Mouse (Mus musculus) intestine, embryonic 16.5 days (tissue): ENCODE data around the gene Ift88. TPM values are rescaled to one million over a fixed set of nuclear protein-coding genes. Genes with fewer than 3 reads are reported as not detected.

ENCODE experiments used
- ATAC-seq: fragments of 200-750 bp; cut with Nextera tagmentation; 2 replicates; pipeline ENCODE4 v1.8.0; 2017; ENCODE audit warnings: moderate TSS enrichment, moderate library complexity
- H3K27ac ChIP-seq: fragments of 300-500 bp; sonication (generic); 2 replicates; pipeline ENCODE4 v1.5.1; 2014; ENCODE audit warnings: mild to moderate bottlenecking, low read length
- H3K27me3 ChIP-seq: fragments of 300-500 bp; sonication (generic); replicated peaks from 2 replicates; pipeline ENCODE4 v1.6.1; 2014; ENCODE audit warnings: low read length, control low read depth, mixed read lengths; ENCODE audit not compliant: control insufficient read depth, insufficient read depth
- H3K36me3 ChIP-seq: fragments of 300-500 bp; sonication (generic); 2 replicates; pipeline ENCODE4 v1.6.1; 2014; ENCODE audit warnings: low read length, control low read depth; ENCODE audit not compliant: control insufficient read depth, insufficient read depth
- H3K4me1 ChIP-seq: fragments of 300-500 bp; sonication (generic); 2 replicates; pipeline ENCODE4 v1.6.1; 2014; ENCODE audit warnings: low read length, control low read depth, mixed read lengths; ENCODE audit not compliant: control insufficient read depth, insufficient read depth
- H3K4me2 ChIP-seq: fragments of 300-500 bp; sonication (generic); 2 replicates; pipeline ENCODE4 v1.6.1; 2014; ENCODE audit warnings: low read depth, low read length, control low read depth
- H3K4me3 ChIP-seq: fragments of 300-500 bp; sonication (generic); 2 replicates; pipeline ENCODE4 v1.5.1; 2014; ENCODE audit warnings: mild to moderate bottlenecking, low read length
- H3K9ac ChIP-seq: fragments of 300-500 bp; sonication (generic); 2 replicates; pipeline ENCODE4 v1.6.1; 2014; ENCODE audit warnings: low read depth, low read length
- H3K9me3 ChIP-seq: fragments of 300-500 bp; sonication (generic); 2 replicates; pipeline ENCODE4 v1.6.1; 2016; ENCODE audit warnings: low read length, control low read depth; ENCODE audit not compliant: control insufficient read depth
- WGBS: fragments of 180-500 bp; shearing (Covaris S2); extraction: QIAGEN DNeasy Blood & Tissue Kit; methylation state at CpG from one replicate; pipeline ENCODE4 v1.1.7; 2014; 5-methylcytosine and 5-hydroxymethylcytosine counted together
- polyA plus RNA-seq: library from polyadenylated mRNA; unstranded; fragments of >200 nt; fragmentation: Nextera tagmentation; extraction: Ambion mirVana; gene quantifications from 2 replicates; pipeline ENCODE4 v1.2.1, GENCODE M21; 2015

Gene Ift88
- polyA plus RNA-seq, 1 experiment from 2014 or later = 7.2 TPM

DNA sequence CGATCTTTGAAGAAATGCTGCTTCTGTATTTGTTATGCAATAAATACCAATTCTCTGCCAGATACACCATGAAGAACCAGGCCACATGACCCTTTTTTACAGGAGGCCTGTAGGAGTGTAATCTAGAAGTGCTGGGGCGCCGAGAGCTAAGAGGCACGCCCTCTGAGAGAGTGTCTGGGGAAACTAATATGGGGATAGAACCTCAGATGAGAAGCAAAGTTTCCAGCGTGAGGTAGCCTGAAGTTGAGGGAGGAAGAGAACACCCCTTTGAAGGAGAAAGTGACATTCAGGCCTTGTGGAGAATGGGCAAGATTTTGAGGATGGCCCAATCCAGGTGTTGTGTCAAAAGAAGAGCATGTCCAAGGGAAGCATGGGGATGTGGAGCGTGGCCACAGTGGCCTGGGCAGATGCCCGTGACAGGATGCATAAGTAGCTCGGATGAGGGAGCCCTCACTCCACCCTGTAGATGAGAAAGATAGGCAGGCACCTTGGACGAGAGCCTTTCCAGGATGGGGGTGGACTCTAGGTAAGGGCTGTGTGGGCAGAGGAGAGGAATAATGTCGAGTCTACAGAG lies 102.3 kb downstream of the Ift88 start:
- Histone ChIP-seq H3K9ac (no peak overlapping the region), H3K27ac (peak overlapping the region; percentile 10; the same call in 1 of the 2 replicates), H3K36me3 (no peaks in the 10 kb centered on the region), H3K4me2 (peak overlapping the region; percentile 91), H3K4me1 (peaks cover 18% of the 10 kb centered on the region), H3K27me3 (no peaks in the 10 kb centered on the region), H3K9me3 (no peaks in the 10 kb centered on the region), H3K4me3 (peak overlapping the region; percentile 75)
- 53% methylated on average over 10 of the region's 10 CpGs for WGBS
- ATAC-seq = peak; percentile 30

DNA sequence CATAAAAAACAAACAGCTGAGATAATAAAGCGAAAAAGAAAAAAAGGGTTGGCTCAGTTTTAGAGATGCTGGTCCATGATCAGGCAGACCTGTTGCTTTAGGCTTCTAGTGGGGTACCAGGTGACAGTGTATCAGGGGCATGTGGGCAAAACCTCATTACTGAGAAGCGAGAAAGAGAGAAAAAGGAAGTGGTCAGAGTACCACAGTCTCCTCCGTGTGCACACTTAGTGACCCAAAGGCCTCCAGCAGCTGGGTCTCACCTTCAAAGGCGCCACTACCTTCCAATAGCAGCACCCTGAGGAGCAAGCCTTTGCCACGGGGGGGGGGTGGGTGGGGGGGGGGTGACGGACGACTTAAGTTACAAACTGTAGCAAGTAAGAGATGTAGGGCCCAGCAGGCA lies 103.3 kb downstream of the Ift88 start:
- Histone ChIP-seq H3K36me3 (no peaks in the 10 kb centered on the region), H3K27ac (no peak overlapping the region), H3K27me3 (no peaks in the 10 kb centered on the region), H3K9me3 (no peaks in the 10 kb centered on the region), H3K4me3 (no peak overlapping the region), H3K4me1 (peaks cover 18% of the 10 kb centered on the region), H3K9ac (no peak overlapping the region), H3K4me2 (no peak overlapping the region)
- no peak for ATAC-seq
- WGBS = 44% methylated on average over 7 of the region's 7 CpGs

DNA sequence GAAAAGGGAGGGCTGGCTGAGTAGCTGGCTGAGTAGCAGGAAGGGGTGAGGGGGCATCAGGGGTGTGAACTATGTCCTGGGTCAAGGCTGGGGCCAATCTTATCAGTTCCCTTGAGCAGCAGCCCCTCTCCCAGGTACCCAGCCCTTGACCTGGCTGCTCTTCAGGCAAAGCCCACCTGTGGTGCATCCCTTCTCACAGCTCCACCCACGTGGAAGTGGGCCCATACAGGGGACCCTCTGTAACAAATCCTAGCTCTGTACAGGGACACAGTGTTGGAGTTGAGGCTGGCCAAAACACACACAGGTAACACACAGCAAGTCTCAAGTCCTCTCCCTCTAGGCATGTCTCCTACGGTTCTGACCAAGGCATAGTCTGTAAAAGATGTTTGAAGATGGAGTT lies 103.7 kb downstream of the Ift88 start:
- Histone ChIP-seq H3K4me1 (peaks cover 18% of the 10 kb centered on the region), H3K9ac (no peak overlapping the region), H3K4me3 (no peak overlapping the region), H3K27me3 (no peaks in the 10 kb centered on the region), H3K36me3 (no peaks in the 10 kb centered on the region), H3K9me3 (no peaks in the 10 kb centered on the region), H3K27ac (no peak overlapping the region), H3K4me2 (no peak overlapping the region)
- WGBS = 48% methylated on average over 2 of the region's 2 CpGs
- no peak for ATAC-seq

DNA sequence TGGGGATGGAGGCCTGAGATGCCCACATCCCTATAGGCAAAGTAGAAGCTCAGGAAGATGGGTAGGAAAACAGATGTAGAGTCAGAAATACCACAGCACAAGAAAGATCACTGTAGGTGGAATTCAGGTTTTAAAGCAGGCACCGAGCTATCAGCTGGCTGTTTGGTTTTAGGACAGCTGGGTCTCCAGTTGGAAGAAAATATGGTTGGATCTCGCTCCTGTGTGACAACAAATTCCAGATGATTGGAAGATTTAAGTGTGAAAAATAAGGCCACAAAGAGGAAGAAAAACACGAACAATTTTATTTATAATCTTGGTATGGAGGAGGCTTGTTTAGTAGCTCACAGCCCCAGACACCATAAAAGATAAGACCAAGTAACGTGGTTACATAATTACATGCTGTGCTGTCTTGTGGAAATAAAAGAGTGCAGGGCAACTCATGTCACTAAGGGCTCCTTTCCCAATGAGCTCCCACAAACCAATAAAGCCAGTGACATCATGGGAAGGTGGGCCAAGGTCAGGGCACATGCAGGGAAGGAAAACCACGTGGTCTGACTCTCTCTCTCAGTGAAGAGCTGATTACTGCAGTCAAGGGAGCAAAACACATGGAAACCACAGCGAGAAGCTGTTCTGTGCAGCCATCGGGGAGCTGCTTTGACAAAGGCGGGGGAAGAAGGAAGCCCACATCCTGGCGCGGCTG lies 105.4 kb downstream of the Ift88 start:
- Histone ChIP-seq H3K27ac (peak overlapping the region; percentile 28; the same call in 1 of the 2 replicates), H3K36me3 (no peaks in the 10 kb centered on the region), H3K9me3 (no peaks in the 10 kb centered on the region), H3K4me3 (no peak overlapping the region), H3K4me2 (no peak overlapping the region), H3K9ac (peak overlapping the region; percentile 37; the same call in 1 of the 2 replicates), H3K27me3 (no peaks in the 10 kb centered on the region), H3K4me1 (peaks cover 21% of the 10 kb centered on the region)
- ATAC-seq = peak; percentile 24
- WGBS = 45% methylated on average over 10 of the region's 10 CpGs

DNA sequence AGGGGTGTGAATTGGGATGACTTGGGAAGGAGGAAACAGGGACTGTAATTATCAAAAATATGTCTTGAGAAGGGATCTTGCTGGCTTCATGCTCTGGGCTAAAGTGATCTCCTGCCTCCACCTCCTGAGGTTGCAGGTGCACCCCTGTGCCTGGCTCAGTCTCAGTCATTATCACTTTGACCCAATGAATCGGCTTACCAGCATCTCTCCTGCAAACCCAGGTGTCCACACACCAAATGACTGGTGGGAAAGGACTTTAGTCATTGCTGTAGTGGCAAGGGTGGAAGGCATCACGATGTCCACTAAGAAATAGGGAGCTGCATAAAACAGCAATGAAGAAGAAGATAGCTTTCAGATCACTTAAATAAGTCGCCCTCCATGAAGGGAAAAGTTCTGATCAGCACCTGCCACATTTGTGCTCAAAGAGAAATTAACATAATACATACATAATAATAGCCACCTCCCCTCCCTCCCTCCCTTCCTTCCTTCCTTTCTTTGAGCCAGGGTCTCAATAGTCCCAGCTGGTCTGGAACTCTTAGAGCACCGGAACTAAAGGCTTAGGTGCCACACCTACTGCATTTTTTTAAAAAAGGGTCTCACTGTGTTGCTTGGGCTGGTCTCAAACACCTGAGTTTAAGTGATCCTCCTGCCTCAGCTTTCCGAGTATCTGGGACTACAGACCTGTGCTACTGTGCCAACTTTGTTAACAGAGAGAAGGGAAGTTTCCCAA lies 106.1 kb downstream of the Ift88 start:
- Histone ChIP-seq H3K4me3 (no peak overlapping the region), H3K4me1 (peaks cover 28% of the 10 kb centered on the region), H3K36me3 (no peaks in the 10 kb centered on the region), H3K9ac (peak overlapping the region; percentile 37; the same call in 1 of the 2 replicates), H3K27ac (peak overlapping the region; percentile 28; the same call in 1 of the 2 replicates), H3K9me3 (no peaks in the 10 kb centered on the region), H3K4me2 (no peak overlapping the region), H3K27me3 (no peaks in the 10 kb centered on the region)
- ATAC-seq = no peak
- 69% methylated on average over 5 of the region's 5 CpGs for WGBS

DNA sequence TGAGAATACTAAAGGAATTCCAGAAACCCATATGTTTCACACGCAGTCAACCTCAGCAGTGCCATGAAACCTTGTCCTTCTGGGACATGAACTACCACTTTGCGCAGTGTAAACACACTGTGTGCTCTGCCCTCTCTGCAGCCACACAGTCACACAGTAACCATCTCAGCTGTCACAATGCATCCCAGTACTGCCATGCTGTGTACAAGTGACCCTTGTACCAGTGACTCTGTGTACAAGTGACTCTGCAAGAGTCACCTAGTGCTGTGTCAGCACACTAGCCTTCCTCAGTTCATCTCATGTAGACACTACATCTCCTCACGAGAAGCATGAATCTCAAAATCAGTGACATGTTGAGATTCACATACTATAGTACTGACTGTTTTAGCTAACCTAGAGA lies 108.7 kb downstream of the Ift88 start:
- Histone ChIP-seq H3K4me3 (no peak overlapping the region), H3K4me2 (no peak overlapping the region), H3K36me3 (no peaks in the 10 kb centered on the region), H3K27ac (no peak overlapping the region), H3K27me3 (no peaks in the 10 kb centered on the region), H3K9me3 (no peaks in the 10 kb centered on the region), H3K4me1 (peaks cover 27% of the 10 kb centered on the region), H3K9ac (no peak overlapping the region)
- no peak for ATAC-seq
- 90% methylated on average over 3 of the region's 3 CpGs for WGBS

DNA sequence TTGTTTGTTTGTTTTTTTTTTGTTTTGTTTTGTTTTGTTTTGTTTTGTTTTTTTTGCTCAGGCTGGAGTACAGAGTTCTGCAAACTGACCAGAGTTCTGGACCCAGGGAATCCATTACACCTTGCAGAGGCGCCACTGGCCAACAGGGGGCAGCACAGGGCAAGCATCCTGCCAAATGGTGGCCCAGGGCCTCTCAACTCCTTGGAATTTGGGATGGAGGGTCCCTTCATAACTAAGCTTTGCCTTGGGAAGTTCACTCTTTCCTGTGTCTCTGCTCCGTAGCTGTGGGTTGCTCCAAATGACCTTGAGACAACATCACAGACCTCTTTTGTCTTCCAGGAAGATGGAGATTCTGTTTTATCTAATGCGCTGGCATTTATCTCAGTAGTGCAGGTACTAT lies 109.4 kb downstream of the Ift88 start:
- no peaks in the 10 kb centered on the region for H3K36me3 ChIP-seq
- peaks cover 33% of the 10 kb centered on the region for H3K4me1 ChIP-seq
- 49% methylated on average over 3 of the region's 3 CpGs for WGBS
- no peaks in the 10 kb centered on the region for H3K27me3 ChIP-seq
- ATAC-seq = no peak
- H3K9ac ChIP-seq = no peak overlapping the region
- H3K4me2 ChIP-seq = no peak overlapping the region
- no peak overlapping the region for H3K4me3 ChIP-seq
- no peaks in the 10 kb centered on the region for H3K9me3 ChIP-seq
- H3K27ac ChIP-seq = no peak overlapping the region

DNA sequence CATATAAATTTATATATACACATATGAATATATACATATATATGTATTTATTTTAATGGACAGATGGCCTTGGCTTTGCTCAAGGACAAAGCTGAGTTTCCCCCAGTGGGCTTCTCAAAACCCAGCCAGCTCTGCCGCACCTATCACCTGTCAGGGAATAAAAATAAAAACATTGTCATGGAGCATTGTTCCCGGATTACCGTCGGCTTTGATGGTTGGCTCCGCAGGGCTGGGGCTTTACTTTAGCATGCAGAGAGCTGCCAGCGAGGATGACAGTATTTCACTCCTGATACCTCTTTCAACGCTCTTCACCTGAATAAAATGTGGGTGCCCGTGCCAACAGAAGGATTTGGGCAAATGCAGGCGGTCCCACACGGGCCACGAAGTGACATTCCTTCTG lies 110.0 kb downstream of the Ift88 start:
- ATAC-seq = no peak
- no peaks in the 10 kb centered on the region for H3K9me3 ChIP-seq
- WGBS = 43% methylated on average over 11 of the region's 11 CpGs
- H3K4me3 ChIP-seq = no peak overlapping the region
- H3K27me3 ChIP-seq = no peaks in the 10 kb centered on the region
- H3K9ac ChIP-seq = no peak overlapping the region
- no peak overlapping the region for H3K4me2 ChIP-seq
- no peaks in the 10 kb centered on the region for H3K36me3 ChIP-seq
- H3K4me1 ChIP-seq = peaks cover 29% of the 10 kb centered on the region
- H3K27ac ChIP-seq = peak overlapping the region; percentile 71; the same call in 1 of the 2 replicates

DNA sequence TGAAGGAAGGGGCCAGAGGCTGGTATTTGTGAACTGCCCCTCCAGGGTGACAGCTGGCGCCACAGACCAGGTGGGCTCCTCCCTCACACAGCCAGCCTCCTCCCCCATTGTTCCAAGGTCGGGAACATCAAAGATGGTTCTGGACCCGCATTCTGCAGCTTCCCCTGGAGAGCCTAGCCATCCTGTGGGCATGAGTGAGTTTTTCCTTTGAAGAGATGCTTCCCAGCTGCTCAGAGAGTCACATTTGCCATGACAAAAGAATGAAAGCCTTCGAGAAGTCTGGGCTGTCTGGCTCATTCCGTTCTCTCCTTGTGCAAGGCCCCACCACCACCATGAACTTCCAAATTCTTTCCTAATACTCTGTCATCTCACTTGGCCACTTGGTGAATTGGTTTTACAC lies 110.5 kb downstream of the Ift88 start:
- WGBS = 40% methylated on average over 5 of the region's 5 CpGs
- Histone ChIP-seq H3K36me3 (no peaks in the 10 kb centered on the region), H3K4me3 (no peak overlapping the region), H3K4me1 (peaks cover 26% of the 10 kb centered on the region; the same call in 1 of the 2 replicates), H3K9me3 (no peaks in the 10 kb centered on the region), H3K27ac (peak overlapping the region; percentile 71), H3K9ac (peak overlapping the region; percentile 38), H3K4me2 (no peak overlapping the region), H3K27me3 (no peaks in the 10 kb centered on the region)
- ATAC-seq = no peak
